Mouse (Mus musculus) MEL (cell line): Measurements from ENCODE around the gene Slc25a41.

Experiments used
- CTCF ChIP-seq, 3 experiments: IDR thresholded peaks in 2 of 3; conservative IDR thresholded peaks in 1 of 3; 2 replicates each; pipeline ENCODE4 v1.5.1; 2011 to 2012; ENCODE audit warnings: low read length in 3 of 3, low read depth in 2 of 3, mild to moderate bottlenecking in 2 of 3, improper control_type of control experiment in 1 of 3, inconsistent platforms in 1 of 3, mixed read lengths in 1 of 3, moderate library complexity in 1 of 3; ENCODE audit not compliant: control insufficient read depth in 1 of 3, insufficient read depth in 1 of 3, poor library complexity in 1 of 3, severe bottlenecking in 1 of 3
- EP300 ChIP-seq, 2 experiments: IDR thresholded peaks; 2 replicates each; pipeline ENCODE4 v1.6.1; 2011; ENCODE audit warnings: improper control_type of control experiment in 2 of 2, low read length in 2 of 2, low read depth in 1 of 2, mild to moderate bottlenecking in 1 of 2
- HCFC1 ChIP-seq: IDR thresholded peaks from 2 replicates; pipeline ENCODE4 v1.6.1; 2012; ENCODE audit warnings: low read depth, mild to moderate bottlenecking, inconsistent platforms, low read length, improper control_type of control experiment, moderate library complexity
- MAX ChIP-seq: IDR thresholded peaks from 2 replicates; pipeline ENCODE4 v1.6.1; 2011; ENCODE audit warnings: low read length, improper control_type of control experiment
- MEF2A ChIP-seq: IDR thresholded peaks from 2 replicates; pipeline ENCODE4 v1.6.1; 2014; ENCODE audit warnings: low read depth, mild to moderate bottlenecking, inconsistent platforms, low read length, improper control_type of control experiment; ENCODE audit not compliant: poor library complexity, insufficient replicate concordance, severe bottlenecking; ENCODE audit errors: extremely low read depth
- POLR2A ChIP-seq, 2 experiments: IDR thresholded peaks; 2 replicates each; pipeline ENCODE4 v1.6.1; 2011 to 2012; ENCODE audit warnings: low read length in 2 of 2, mild to moderate bottlenecking in 2 of 2, control low read depth in 1 of 2, improper control_type of control experiment in 1 of 2, low read depth in 1 of 2, moderate library complexity in 1 of 2; ENCODE audit not compliant: control insufficient read depth in 1 of 2, insufficient read depth in 1 of 2, poor library complexity in 1 of 2
- POLR2AphosphoS2 ChIP-seq: IDR thresholded peaks from 2 replicates; pipeline ENCODE4 v1.6.1; 2011; ENCODE audit warnings: low read length, improper control_type of control experiment
- TCF12 ChIP-seq: IDR thresholded peaks from 2 replicates; pipeline ENCODE4 v1.6.1; 2014; ENCODE audit warnings: low read depth, mild to moderate bottlenecking, inconsistent platforms, low read length, improper control_type of control experiment, moderate library complexity
- ZC3H11A ChIP-seq: IDR thresholded peaks from 2 replicates; pipeline ENCODE4 v1.6.1; 2012; ENCODE audit warnings: low read depth, mild to moderate bottlenecking, inconsistent platforms, low read length, improper control_type of control experiment
- ZKSCAN1 ChIP-seq: IDR thresholded peaks from 2 replicates; pipeline ENCODE4 v1.6.1; 2012; ENCODE audit warnings: low read depth, mild to moderate bottlenecking, inconsistent platforms, low read length, improper control_type of control experiment, moderate library complexity
- ZNF384 ChIP-seq: IDR thresholded peaks from 2 replicates; pipeline ENCODE4 v1.6.1; 2012; ENCODE audit warnings: low read depth, mild to moderate bottlenecking, inconsistent platforms, low read length, improper control_type of control experiment

DNA sequence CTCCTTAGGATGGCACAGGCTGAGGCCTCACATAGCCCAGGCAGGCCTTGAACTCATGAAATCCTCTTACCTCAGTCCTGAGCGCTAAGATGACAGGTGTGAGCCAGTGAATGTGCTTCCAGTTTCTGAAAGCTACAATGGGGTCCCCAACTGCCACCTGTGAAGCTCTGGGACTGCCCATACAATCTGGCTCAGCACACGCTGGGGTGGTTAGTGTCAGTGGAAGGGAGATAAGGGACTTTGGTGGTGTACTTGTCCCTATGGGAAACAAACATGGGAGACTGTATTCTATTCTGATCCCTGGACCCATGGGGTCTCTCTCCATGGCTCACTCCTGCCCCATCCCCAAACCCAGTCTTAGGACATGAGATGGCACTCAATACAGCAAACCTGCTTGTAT is 21.8 kb downstream of the Slc25a41 start:
- TF ChIP-seq CTCF (IDR thresholded peaks at IDR 0.05 in 2 of 3, conservative IDR thresholded peaks at IDR 0.05 in 1 of 3; ENCODE audit: control insufficient read depth in 1 of 3, insufficient read depth in 1 of 3, low read depth in 2 of 3, low read length in 3 of 3, poor library complexity in 1 of 3, severe bottlenecking in 1 of 3) (no peak), HCFC1 (no peak), ZC3H11A (no peak), ZNF384 (no peak), ZKSCAN1 (no peak), POLR2AphosphoS2 (no peak), TCF12 (peak; percentile 79), POLR2A (IDR thresholded peaks at IDR 0.05; ENCODE audit: control insufficient read depth in 1 of 2, insufficient read depth in 1 of 2, low read depth in 1 of 2, low read length in 2 of 2, poor library complexity in 1 of 2) (no peak), MEF2A (no peak), MAX (no peak), EP300 (IDR thresholded peaks at IDR 0.05; ENCODE audit: low read depth in 1 of 2, low read length in 2 of 2) (peak; percentile 51 to 64; a peak in 3 of 4 replicates)
